Mouse (Mus musculus) right cerebral cortex, postnatal 25 days (tissue): ENCODE measurements at regions not wholly inside any gene's neighbourhood (a gene's known extent, or its start where the extent isn't known, plus 50 kb on each side); places are given as distances from the start of the nearest gene placed in this dataset.

Experiments used
- DNase-seq: peaks from one replicate; pipeline ENCODE4 v3.0.0; 2022

DNA sequence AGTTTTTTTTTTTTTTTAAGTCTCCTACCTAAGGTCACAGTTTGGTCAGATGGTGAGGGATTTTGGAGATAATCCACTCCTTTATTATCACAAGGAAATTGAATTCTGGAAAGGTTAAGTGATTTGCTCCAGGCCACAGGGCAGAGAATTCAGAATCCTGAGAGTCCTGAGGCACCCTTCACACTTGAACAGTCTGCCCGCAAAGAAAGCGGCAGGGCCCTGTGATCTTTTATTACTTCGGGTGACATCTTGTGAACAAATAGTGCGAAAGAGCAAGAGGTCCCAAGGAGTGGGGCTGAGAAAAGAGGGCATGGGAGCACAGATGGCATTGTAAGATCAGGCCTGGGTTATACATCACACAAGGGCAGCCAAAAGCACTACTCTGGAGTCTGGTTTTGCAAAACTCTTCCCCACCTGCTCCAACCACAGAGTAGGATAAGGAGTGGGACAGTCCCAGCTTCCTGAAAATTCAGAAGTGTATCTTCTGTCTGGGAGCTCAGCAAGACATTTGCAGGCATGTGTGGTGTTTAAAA, 150.5 kb upstream of the Wdr11 start:
- no peak for DNase-seq

DNA sequence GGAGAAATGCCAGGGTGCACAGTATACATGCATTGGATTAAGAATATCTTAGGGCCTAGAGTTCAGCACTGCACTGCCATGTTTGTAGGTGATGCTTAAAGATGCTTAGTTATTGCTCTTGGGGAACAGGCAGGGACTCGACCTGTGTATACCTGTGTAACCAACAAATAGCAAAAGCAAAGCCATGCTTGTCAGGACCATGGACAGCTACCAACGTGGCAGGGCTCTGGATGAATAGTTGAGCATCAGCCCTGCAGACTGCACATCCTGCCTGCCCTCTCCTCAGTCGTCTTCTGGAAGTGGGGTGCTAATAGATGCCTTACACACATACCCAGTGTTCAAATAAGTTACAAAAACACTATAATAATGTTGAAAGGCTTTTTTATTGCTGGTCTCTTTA, 122.2 kb upstream of the Wdr11 start:
- DNase-seq, result no peak

DNA sequence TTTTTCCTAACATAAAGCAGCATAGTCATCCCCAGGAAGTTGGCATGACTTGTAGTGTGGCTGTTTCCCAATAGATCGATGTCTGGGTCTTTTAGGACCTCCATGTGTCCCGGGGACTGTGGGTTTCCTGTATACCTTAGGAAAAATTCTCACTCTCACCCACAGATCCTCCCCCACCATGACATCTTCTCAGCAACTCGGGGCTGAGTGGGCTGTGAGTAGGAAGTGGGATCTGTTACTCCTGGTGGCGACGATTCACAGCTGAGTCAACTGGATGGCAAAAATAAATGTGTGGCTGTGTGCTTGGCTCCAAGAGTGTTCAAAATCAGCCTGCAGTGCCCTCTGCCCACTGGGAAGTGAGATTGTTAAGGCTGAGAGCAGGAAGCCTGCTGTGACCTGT, 107.9 kb upstream of the Wdr11 start:
- peak; percentile 45 for DNase-seq

DNA sequence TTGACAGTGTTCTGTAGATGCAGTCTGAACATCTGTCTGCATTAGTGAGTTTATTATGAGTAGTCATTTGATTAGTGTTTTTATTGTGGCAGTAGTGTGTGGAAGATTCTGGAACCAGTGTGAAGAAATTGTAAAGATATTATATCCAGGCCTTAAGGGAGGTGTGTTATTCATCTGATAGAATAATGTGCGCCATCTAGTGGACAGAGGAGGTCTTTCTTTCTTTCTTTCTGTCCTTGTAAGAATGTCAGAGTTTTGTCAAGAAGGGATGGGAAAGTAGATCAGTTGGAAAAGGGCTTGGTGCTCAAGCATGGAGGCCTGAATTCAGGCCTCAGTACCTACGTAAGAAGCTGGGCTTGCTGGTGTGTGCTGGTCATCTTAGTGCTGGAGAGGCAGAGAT, 84.8 kb upstream of the Wdr11 start:
- DNase-seq, result no peak

GRCm38 (mm10) chr7:129509631-129510132, 82.0 kb upstream of the Wdr11 start:
- DNase-seq, result no peak

DNA sequence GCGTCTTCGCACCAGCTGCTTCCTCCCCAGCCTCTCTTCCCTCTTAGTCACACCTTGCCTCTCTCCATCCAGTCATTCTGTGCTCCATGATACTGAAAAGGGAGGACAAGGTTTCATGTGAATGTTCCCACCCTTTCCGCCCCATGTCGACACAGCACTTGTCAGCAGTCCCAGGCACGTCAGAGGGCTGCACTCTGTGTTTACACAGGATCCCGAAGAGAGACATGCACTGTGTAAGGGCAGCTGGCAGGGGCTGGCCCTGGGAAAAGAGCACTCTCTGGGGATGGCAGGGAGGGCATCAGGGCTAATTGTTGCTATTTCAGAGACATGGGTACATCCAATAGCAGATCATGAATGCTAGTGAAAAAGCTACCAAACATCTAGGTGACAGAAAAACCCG, 77.0 kb upstream of the Wdr11 start:
- no peak for DNase-seq

DNA sequence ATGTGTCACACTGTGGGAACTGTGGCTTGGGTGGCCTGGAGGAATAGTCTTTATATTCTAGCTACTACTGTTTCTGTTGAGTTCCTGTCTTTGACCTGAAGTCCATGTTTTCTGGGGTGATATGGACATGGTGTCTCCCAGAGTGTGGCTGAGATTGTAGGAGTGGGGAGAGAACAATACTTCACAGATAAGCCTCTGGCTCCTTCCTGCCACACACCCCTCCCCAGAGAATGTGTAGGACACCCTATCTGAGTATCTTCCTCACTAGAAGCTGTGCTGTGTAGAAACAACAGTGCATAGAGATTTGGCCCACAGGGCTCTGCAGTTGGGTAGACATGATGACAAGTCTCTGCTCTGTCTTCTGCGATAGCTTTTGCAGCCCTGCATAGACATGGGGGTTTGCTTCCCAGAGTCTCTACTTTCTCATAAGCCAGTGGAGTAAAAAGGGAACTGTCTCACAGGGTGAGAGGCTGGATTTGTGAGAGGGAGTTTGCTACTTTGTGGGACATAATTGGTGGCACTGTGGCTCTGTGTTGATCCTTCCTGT, 67.2 kb upstream of the Wdr11 start:
- no peak for DNase-seq

DNA sequence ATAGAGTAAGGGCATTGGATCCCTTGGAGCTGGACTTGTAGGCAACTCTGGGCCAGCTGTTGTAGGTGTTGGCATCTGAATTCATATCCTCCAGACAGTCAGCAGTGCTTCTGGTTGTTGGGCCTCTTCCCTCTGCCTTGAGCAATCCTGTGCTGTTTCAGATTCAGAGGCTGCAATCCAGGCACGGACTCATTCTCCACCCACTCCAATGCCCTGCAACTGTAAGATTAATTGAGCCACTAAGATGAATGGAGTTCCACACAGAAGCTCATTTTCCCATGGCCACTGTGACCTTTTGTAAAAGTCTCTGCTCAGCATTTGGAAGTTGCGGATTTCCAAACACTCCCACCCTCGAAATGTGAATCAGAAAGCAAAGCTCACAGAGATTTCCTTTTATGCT, 65.7 kb upstream of the Wdr11 start:
- no peak for DNase-seq

- DNase-seq, result no peak
Measured at GRCm38 (mm10) chr7:129528263-129528662, 63.4 kb upstream of the Wdr11 start.

DNA sequence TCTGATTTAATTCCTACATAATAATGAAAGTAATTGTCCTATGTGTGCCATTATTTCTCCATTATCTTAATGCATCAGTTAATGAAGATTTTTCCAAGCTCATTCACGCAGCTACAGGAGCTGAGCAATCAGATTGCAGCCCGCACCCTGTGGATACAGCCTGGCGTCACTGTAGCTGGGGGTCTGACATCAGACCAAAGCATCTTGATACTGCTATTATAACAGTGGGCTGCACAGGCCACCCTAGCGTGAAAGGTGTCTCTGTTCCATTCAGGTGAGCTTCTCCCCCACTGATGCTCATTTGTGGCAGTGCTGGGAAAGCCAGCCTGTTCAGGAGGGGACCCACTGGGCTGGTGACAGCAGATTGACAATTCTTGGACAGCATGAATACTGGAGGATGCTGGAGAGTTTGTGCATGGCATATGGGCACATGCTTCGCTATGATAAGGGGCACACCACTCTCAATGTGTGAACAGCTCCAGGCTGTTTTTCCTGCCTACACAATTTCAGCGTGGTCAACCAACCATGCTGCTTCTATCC, 58.2 kb upstream of the Wdr11 start:
- no peak for DNase-seq
